Mouse (Mus musculus): ENCODE measurements around the gene Olfr802.

The Olfr802 gene

DNA sequence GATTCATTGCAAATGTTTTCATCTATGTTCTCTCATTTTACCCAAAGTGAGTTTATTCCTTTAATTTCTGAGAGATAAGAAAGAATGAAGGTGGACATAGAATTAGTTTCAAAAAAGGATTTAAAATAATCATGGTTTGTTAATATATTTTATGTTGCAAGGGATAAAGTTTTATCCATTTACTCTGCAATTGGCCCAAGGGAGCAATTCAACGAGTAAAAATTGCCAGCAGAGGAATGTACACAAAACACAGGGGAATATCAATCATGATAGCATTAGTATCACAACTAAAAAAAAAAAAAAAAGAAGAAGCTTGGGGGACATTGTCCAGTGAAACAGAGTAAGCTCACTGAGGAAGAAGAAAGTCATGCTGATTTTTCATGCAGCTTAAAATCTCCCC, at the start of gene Olfr802:
Gene Olfr802 (minus strand): TSS at position 101 of the 400 bp plus-strand sequence.
- DNase-seq (ENCODE audit: low spot score): no peak

DNA sequence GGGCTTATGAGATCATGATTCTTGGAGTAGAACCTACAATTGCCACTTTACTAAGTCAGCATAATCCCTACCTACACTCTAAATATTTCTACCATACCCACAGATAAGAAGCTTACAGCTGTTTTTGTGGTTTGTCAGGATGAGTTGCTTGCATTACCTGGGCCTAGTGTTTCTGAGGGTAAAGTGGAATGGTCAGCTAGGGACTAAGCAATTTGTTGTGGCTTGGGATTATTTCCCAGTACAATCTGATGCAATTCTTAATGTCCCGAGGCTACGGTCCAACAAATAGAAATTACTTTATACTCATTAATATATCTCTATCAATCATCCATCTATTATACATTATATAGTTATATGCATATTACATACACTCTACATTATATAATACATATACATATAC, 41.3 kb upstream of the Olfr802 start, which contains the start of gene Olfr805:
Gene Olfr805 (minus strand): TSS at position 101 of the 400 bp plus-strand sequence.
- DNase-seq (ENCODE audit: low spot score): no peak

DNA sequence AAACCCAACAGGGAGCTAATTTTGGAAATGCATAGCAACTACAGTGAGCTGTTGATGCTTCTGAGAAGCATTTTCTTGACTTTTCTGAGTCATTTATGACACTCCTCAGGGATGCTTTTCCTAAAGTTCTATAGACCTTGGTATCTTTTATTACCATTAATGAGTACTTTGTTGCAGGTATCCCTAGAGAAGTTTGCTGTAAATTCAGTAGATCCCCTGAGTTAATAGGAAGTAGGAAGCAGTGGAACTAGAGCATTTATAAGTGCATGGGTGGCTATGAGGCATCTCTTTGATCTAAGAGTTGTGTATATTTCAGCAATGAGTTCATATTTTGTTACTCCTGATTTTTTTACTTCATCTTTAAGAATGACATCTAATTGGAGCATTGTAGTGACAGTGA, 14.9 kb upstream of the Olfr802 start, which contains the start of gene Olfr804:
Gene Olfr804 (plus strand): TSS at position 301 of the 400 bp plus-strand sequence.
- DNase-seq (ENCODE audit: low spot score): no peak

DNA sequence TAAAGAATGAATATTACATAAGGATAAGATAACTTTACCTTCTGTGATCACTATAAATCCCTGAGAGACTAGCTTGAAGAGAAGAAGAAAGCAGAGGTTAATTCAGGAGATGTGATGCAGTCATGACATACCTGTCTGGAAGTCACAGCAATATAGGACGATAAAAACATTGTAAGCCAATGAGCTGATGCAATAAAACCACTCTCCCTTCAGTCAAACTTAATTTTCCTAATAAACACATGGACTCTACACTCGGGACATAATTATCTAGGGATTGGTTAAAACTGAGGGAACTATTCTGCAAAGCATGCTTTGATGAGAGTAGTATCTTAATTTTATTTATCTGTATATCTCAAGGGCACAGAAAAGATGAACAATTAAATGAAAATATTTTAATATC, 6.2 kb upstream of the Olfr802 start, which contains the start of gene Olfr803:
Gene Olfr803 (minus strand): TSS at position 101 of the 400 bp plus-strand sequence.
- DNase-seq (ENCODE audit: low spot score): no peak

DNA sequence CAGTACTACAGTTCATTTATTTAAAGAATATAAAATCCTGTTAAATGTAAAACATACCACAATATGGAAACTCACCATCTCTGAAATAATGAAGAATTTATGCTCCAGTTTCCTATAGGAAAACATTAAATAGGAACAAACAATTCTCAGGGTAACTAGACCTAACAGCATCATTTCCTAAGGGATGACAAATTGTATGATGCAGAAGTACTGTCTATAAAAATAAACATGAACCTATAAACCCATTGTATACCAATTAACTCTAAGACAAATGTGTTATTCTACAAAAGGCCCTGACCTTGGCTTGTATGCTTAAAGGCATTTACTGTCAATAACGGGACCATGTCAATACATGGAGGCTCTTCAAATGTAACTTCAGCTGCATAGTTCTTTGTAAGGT, 14.2 kb downstream of the Olfr802 start, which contains the start of gene Olfr801:
Gene Olfr801 (minus strand): TSS at position 101 of the 400 bp plus-strand sequence.
- no peak for DNase-seq (ENCODE audit: low spot score)

DNA sequence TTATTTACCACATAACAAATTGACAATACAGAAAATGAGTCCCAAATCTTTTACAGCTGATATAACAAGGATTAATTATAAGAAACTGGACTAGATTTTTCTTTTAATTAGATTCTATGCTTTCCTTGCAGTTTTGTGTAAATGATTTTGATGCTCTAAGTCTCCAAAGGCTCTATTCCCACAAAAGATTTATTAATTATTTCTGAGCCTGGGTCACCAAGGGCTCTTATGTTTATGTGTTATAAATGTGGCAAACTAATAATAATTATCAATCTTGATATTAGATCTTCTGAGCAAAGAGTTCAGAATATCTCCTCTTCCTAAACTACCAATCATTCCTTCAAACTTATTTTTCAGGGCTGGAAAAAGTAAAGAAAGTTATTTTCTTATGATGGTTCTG, 30.6 kb downstream of the Olfr802 start, which contains the start of gene Olfr800:
Gene Olfr800 (plus strand): TSS at position 301 of the 400 bp plus-strand sequence.
- DNase-seq (ENCODE audit: low spot score): no peak

DNA sequence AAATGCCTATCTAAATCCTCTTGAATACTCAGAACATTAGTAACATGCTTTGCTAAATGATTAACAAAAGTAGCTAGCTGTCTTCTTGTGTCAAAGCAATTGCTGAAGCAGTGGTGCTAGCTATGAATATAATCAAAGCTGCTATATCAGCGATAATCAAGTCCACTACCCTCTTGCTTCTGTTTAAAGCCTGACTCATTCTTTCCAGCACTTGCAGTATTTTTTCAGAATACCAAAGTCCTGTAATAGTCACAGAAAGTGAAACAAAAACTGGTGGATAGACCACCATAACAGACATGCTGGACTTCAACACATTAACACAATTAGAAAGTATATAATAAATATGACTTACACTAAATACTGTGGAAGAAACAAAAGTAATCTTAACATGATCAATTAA, 36.2 kb downstream of the Olfr802 start:
- DNase-seq (ENCODE audit: low spot score): no peak

DNA sequence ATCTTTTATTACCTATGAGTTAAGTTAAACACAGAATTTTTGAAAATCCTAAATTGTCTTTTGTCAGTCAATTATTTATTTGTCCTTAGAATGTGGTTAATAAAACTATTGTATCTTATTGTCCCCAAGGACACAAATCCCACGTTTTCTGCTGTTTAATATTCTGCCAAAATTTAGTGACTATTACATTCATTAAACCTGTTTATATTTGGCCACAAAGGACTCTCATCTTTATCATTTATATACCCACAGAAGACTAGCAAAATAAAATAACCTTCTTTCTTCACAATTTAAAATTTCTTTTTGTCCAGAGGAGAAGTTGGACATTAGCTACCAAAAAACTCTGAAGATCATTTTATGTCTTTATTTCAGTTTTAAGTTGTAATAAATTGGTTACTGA, 50.8 kb downstream of the Olfr802 start, which contains the start of gene Olfr799:
Gene Olfr799 (plus strand): TSS at position 301 of the 400 bp plus-strand sequence.
- DNase-seq (ENCODE audit: low spot score): no peak

DNA sequence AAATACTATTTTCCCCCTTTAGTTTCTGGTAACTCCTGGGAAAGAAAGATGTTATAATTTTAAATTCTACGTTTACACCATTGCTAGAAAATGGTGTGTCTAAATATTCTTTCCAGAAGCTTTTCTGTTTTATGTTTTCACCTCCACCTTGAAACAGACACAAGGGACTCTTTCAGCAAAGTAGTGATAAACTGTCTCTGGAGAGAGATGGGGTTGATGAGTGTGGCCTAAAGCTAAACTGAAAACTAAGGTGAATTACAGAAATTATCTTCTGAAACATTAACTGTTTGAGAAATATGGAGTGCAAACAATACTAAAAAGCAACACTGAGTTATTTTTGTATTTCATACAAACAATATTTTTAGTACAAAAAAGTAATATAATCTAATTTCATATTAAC, 60.1 kb downstream of the Olfr802 start, which contains the start of gene Olfr798:
Gene Olfr798 (minus strand): TSS at position 101 of the 400 bp plus-strand sequence.
- DNase-seq (ENCODE audit: low spot score): no peak
